ENCODE assay signal across 18 mouse cellular contexts in genomic region chr4:52811871-52812270, GRCm38 (mm10). TPM values are rescaled to one million over a fixed set of nuclear protein-coding genes. Genes with fewer than 3 reads are reported as not detected.
DNase-seq lines count a peak whose midpoint lies in the region; ATAC-seq and TF ChIP-seq lines count a peak whose summit lies in the region.
"Had no signal": no experiment of that assay in that cellular context is flagged by ENCODE, and none has a peak within 500 bp of the region (broad histone marks: within the 10 kb centered on the region; RNA-seq: fewer than 3 reads in every experiment).

No protein-coding gene starts in this region.

- no peaks in the 10 kb centered on the region for H3K36me3 ChIP-seq in kidney, postnatal 0 days (ENCODE audit: insufficient read depth, low read length)
- no peaks in the 10 kb centered on the region for H3K36me3 ChIP-seq in kidney, adult 2 months (ENCODE audit: control insufficient read depth, insufficient read depth, low read length)
- no peaks in the 10 kb centered on the region for H3K36me3 ChIP-seq in CH12.LX (replicated peaks in 1 of 2; ENCODE audit: control insufficient read depth in 1 of 2, insufficient read depth in 1 of 2, low read length in 1 of 2)
- H3K36me3 ChIP-seq: heart, embryonic 13.5 days had no signal

- no peak overlapping the region for H3K9ac ChIP-seq in kidney, postnatal 0 days (ENCODE audit: low read depth, low read length)
- H3K9ac ChIP-seq in CH12.LX (ENCODE audit: insufficient read depth, low read depth): no peak overlapping the region
- H3K9ac ChIP-seq: heart, embryonic 13.5 days had no signal

- H3K9me3 ChIP-seq in kidney, postnatal 0 days (replicated peaks; ENCODE audit: low read length): no peaks in the 10 kb centered on the region
- H3K9me3 ChIP-seq in CH12.LX (replicated peaks; ENCODE audit: low read length): no peaks in the 10 kb centered on the region
- H3K9me3 ChIP-seq: heart, embryonic 13.5 days had no signal

- no peak overlapping the region for H3K4me3 ChIP-seq in kidney, postnatal 0 days (replicated peaks; ENCODE audit: low read depth, low read length)
- H3K4me3 ChIP-seq in kidney, adult 2 months (ENCODE audit: insufficient read depth, low read depth, low read length): no peak overlapping the region
- no peak overlapping the region for H3K4me3 ChIP-seq in CH12.LX (replicated peaks in 1 of 3; ENCODE audit: low read depth in 2 of 3, low read length in 2 of 3, poor library complexity in 1 of 3)
- H3K4me3 ChIP-seq: heart, embryonic 13.5 days had no signal

- peak; percentile 65 for TF ChIP-seq RAD21 in CH12.LX (IDR thresholded peaks at IDR 0.05; ENCODE audit: low read depth, low read length)

- TF ChIP-seq CTCF in kidney, postnatal 0 days (IDR thresholded peaks at IDR 0.05; ENCODE audit: low read depth): peak; percentile 56
- TF ChIP-seq CTCF in kidney, adult 2 months (conservative IDR thresholded peaks at IDR 0.05; ENCODE audit: insufficient read depth, insufficient read length, low read depth, low read length): no peak
- peak in 1 of 2 experiments; percentile 59; a peak in 2 of 4 replicates for TF ChIP-seq CTCF in CH12.LX (conservative IDR thresholded peaks at IDR 0.05 in 1 of 2, IDR thresholded peaks at IDR 0.05 in 1 of 2; ENCODE audit: low read depth in 2 of 2, low read length in 2 of 2)

- H3K79me2 ChIP-seq in CH12.LX (replicated peaks; ENCODE audit: control insufficient read depth, extremely low read depth, insufficient read depth, poor library complexity, severe bottlenecking): no peaks in the 10 kb centered on the region

- TF ChIP-seq POLR2A in kidney, adult 2 months (IDR thresholded peaks at IDR 0.05; ENCODE audit: low read depth, low read length): no peak
- no peak for TF ChIP-seq POLR2A in CH12.LX (IDR thresholded peaks at IDR 0.05; ENCODE audit: low read depth, low read length)

- no peaks in the 10 kb centered on the region for H3K4me1 ChIP-seq in kidney, postnatal 0 days (replicated peaks; ENCODE audit: insufficient read depth, low read length)
- no peaks in the 10 kb centered on the region for H3K4me1 ChIP-seq in kidney, adult 2 months (ENCODE audit: control insufficient read depth, insufficient read depth, low read length)
- no peaks in the 10 kb centered on the region for H3K4me1 ChIP-seq in CH12.LX (ENCODE audit: control insufficient read depth in 1 of 2, insufficient read depth in 2 of 2)
- H3K4me1 ChIP-seq: heart, embryonic 13.5 days had no signal

- H3K27ac ChIP-seq in kidney, postnatal 0 days: no peak overlapping the region
- no peak overlapping the region for H3K27ac ChIP-seq in kidney, adult 2 months (ENCODE audit: insufficient read depth, low read depth, low read length)
- no peak overlapping the region for H3K27ac ChIP-seq in CH12.LX (ENCODE audit: insufficient read depth, low read depth)
- H3K27ac ChIP-seq: heart, embryonic 13.5 days had no signal

- no peak for ATAC-seq in kidney, postnatal 0 days (replicated peaks; ENCODE audit: low FRiP score, low read depth)
- ATAC-seq in frontal cortex, adult (ENCODE audit: low TSS enrichment): no peak

- no peak for TF ChIP-seq EP300 in CH12.LX (IDR thresholded peaks at IDR 0.05; ENCODE audit: low read length)

- in situ Hi-C loops in CH12.LX (cut with MboI; ENCODE audit: low pct_ligation_motif_present, low pct_unique_long_range_greater_than_20kb, low sequenced_read_pairs): no loop called here

- dilution Hi-C loops in CH12.LX (cut with MboI; ENCODE audit: extremely low pct_ligation_motif_present, extremely low pct_unique_long_range_greater_than_20kb, low sequenced_read_pairs): no loop called here

- 25% methylated on average over 2 of the region's 2 CpGs for WGBS in kidney, postnatal 0 days
- WGBS in kidney, adult 2 months: 25% methylated on average over 2 of the region's 2 CpGs

- peak; percentile 66 for DNase-seq in kidney, postnatal 0 days (ENCODE audit: low spot score)
- DNase-seq in kidney, adult 2 months: no peak
- DNase-seq in 416B (ENCODE audit: low read depth) (peak; percentile 29), CH12.LX (ENCODE audit: extremely low read depth) (peak; percentile 22)
- DNase-seq in forelimb bud, embryonic 11.5 days (ENCODE audit: low read depth, low spot score): peak; percentile 1
- no peak for DNase-seq in right cerebral cortex, adult 18-20 months
- DNase-seq: adrenal gland, adult 2 months; cerebellum, adult 11-12 months; kidney, adult 11 months; right cerebral cortex, postnatal 25 days had no signal

- H3K27me3 ChIP-seq in kidney, postnatal 0 days (ENCODE audit: insufficient read depth, low read length): no peaks in the 10 kb centered on the region
- H3K27me3 ChIP-seq in kidney, adult 2 months (replicated peaks; ENCODE audit: control insufficient read depth, insufficient read depth, low read length): no peaks in the 10 kb centered on the region
- H3K27me3 ChIP-seq in CH12.LX (replicated peaks): no peaks in the 10 kb centered on the region
- H3K27me3 ChIP-seq: heart, embryonic 13.5 days had no signal

- no peak overlapping the region for H3K4me2 ChIP-seq in kidney, postnatal 0 days (ENCODE audit: low read length)
- H3K4me2 ChIP-seq in CH12.LX (ENCODE audit: insufficient read depth, low read depth, poor library complexity, severe bottlenecking): no peak overlapping the region
- H3K4me2 ChIP-seq: heart, embryonic 13.5 days; liver, embryonic 11.5 days had no signal

TF ChIP-seq in CH12.LX, 34 proteins besides CTCF, POLR2A, EP300 and RAD21:
- no peak for TF ChIP-seq KAT2A (IDR thresholded peaks at IDR 0.05; ENCODE audit: insufficient replicate concordance, low read length)
- peak; percentile 33 for TF ChIP-seq SMC3 (IDR thresholded peaks at IDR 0.05; ENCODE audit: low read depth, low read length)
- 0 out of 2 replicates have a peak, but pooled peaks have one; percentile 30 for TF ChIP-seq JUND (conservative IDR thresholded peaks at IDR 0.05; ENCODE audit: low read depth, low read length)
- no peak for TF ChIP-seq MAZ (IDR thresholded peaks at IDR 0.05; ENCODE audit: low read depth, low read length)
- TF ChIP-seq ZNF384 (IDR thresholded peaks at IDR 0.05; ENCODE audit: low read depth, low read length): peak; percentile 99
- TF ChIP-seq ELF1 (IDR thresholded peaks at IDR 0.05; ENCODE audit: low read depth, low read length): 0 out of 2 replicates have a peak, but pooled peaks have one; percentile 20
TF ChIP-seq in CH12.LX: peak in this region for 4.

RNA-seq across cellular contexts. Expression of gene Olfr275, which starts 2.5 kb away (rescaled TPM):
- polyA plus RNA-seq in kidney, postnatal 0 days (2015; fragmentation: Nextera tagmentation; extraction: Ambion mirVana): not detected in 2 replicates
- polyA plus RNA-seq in kidney, adult 2 months (2012; rRNA removed): not detected in 2 replicates
- total RNA-seq in CH12.LX (2012; rRNA removed) (not detected in 2 replicates), CH12.LX (2014; rRNA removed) (not detected in 2 replicates)
- polyA plus RNA-seq in CH12.LX (2012; ENCODE audit: insufficient read length, low read depth): not detected in 2 replicates
- total RNA-seq: adrenal gland, adult 2 months; layer of hippocampus, adult 8-10 months; megakaryocyte-erythroid progenitor cell, adult 5-6 weeks had no signal
- polyA plus RNA-seq: adrenal gland, adult 2 months; heart, embryonic 13.5 days; liver, embryonic 11.5 days; stomach, embryonic 14.5 days; urinary bladder, adult 2 months had no signal

RNA-seq across cellular contexts. Expression of gene Olfr273, which starts 47.2 kb away (rescaled TPM):
- polyA plus RNA-seq in kidney, postnatal 0 days (2015; fragmentation: Nextera tagmentation; extraction: Ambion mirVana): not detected in 2 replicates
- not detected in 2 replicates for polyA plus RNA-seq in kidney, adult 2 months (2012; rRNA removed)
- total RNA-seq in CH12.LX (2012; rRNA removed) (not detected in 2 replicates), CH12.LX (2014; rRNA removed) (not detected in 2 replicates)
- not detected in 2 replicates for polyA plus RNA-seq in CH12.LX (2012; ENCODE audit: insufficient read length, low read depth)
- total RNA-seq: adrenal gland, adult 2 months; layer of hippocampus, adult 8-10 months; megakaryocyte-erythroid progenitor cell, adult 5-6 weeks had no signal
- polyA plus RNA-seq: adrenal gland, adult 2 months; heart, embryonic 13.5 days; liver, embryonic 11.5 days; neural tube, embryonic 14.5 days; stomach, embryonic 14.5 days; urinary bladder, adult 2 months had no signal

Comparison
In these comparisons a context has a peak if more than half of its experiments do, and no peak if none do; other contexts are left out.
1. DNase-seq: peak in kidney, postnatal 0 days (single experiment), 416B (single experiment), CH12.LX (single experiment) and forelimb bud, embryonic 11.5 days (single experiment); none in kidney, adult 2 months (single experiment) and right cerebral cortex, adult 18-20 months (single experiment).